Mouse (Mus musculus): Measurements from ENCODE around the gene Dscam.

GRCm38 (mm10) chr16:97024406-97024805 is 146.1 kb downstream of the Dscam start:
- no peak for TF ChIP-seq CTCF (IDR thresholded peaks at IDR 0.05; ENCODE audit: low read depth)
- TF ChIP-seq EP300 (IDR thresholded peaks at IDR 0.05; ENCODE audit: low read depth) = no peak

All from heart, postnatal 0 days (tissue).